Mouse (Mus musculus) lung, postnatal 0 days (tissue): ENCODE data around the gene Emc3.

Experiments
- CTCF ChIP-seq: IDR thresholded peaks from 2 replicates; pipeline ENCODE4 v1.5.1; 2016; ENCODE audit warnings: antibody characterized with exemption, mild to moderate bottlenecking
- EP300 ChIP-seq: IDR thresholded peaks from 2 replicates; pipeline ENCODE4 v1.6.1; 2016; ENCODE audit warnings: antibody characterized with exemption, mild to moderate bottlenecking, control low read depth

DNA sequence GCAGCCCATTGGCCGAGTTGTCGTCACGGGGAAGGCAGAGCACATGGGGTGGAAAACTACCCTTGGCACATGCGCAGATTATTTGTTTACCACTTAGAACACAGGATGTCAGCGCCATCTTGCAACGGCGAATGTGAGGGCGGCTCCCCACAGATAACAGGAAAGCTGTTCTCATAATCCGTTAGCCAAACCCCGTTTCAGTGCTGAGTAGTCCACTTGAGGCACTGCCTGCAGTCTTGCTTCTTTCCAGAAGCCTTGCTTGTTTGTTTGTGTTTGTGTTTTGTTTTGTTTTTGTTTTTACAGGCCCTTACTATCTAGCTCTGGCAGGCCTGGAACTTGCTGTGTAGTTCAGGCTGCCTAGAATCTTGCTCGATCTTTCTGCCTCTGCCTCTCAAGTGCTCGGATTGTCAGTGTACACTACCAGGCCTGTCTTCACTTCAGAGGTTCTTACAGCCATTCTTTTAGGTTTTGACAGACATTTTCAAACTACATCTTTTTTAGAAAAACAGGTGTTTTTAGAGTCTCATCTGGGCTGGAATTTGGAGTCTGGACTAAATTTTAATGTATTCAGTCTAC lies 12.5 kb upstream of the Emc3 start:
- TF ChIP-seq CTCF (no peak), EP300 (no peak)
